Mouse (Mus musculus) layer of hippocampus, postnatal 10 days (tissue): ENCODE measurements at regions not wholly inside any gene's neighbourhood (a gene's known extent, or its start where the extent isn't known, plus 50 kb on each side); places are given as distances from the start of the nearest gene placed in this dataset.

Experiments used
- DNase-seq, 2 experiments: peaks; one replicate each; pipeline ENCODE4 v3.0.0; 2021; ENCODE audit warnings: low spot score in 2 of 2

DNA sequence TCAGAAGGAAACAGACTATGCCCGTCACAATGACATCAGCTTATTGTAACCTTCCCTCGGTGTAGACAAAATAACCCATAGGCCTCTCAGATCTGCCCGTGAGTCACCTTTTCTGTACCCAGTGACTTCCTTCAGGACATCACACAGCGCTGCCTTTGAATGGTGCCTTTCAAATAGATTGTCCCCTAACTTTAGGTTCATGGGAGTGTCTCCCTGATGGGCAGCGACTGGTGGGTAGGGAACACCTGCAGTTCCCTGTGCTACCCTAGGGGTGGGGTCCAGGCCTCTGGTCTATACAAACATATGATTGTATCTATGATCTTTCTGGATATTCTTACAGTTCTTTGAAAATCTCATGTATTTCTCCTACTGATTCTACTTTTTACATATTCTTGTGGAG is 232.4 kb downstream of the Gm5447 start:
- no peak for DNase-seq

DNA sequence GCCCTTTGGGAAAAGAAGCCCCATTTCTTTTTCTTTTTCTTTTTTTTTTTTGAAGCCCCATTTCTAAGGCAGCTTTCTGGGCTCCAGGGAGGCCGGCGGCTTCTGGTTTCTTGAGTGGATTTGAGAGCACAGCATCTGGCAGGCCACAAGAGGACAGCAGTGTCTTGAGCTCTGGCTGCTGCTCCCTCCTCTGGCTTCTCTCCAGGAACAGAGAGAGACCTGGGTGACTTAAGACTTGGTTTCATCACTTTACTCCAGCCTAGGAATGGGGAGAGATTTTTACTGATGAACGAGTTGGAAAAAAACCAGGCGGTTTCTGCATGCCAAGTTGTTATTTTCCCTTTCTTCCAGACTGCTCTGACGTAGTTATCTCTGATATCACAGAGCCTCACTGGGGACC is 233.7 kb downstream of the Gm5447 start:
- peak; percentile 13 to 35 for DNase-seq

DNA sequence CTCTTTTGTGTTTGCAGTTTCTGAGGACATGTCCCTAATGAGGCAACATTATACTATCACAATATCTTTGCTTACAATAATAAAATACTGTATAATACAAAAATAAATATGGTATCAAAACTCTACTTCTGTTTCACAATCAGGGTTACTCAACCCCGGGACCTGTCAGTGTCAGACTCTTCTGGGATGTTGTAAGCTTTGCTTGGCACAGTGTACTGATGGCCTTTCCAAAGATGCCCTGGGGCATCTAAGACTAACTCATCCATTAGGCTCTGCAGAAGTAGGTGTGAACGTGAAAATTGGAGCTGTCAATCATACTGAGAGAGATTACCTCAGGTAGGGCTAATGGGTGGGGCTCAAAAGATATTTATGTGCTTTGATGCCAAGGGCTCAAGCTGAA is 249.0 kb downstream of the Gm5447 start:
- no peak for DNase-seq

DNA sequence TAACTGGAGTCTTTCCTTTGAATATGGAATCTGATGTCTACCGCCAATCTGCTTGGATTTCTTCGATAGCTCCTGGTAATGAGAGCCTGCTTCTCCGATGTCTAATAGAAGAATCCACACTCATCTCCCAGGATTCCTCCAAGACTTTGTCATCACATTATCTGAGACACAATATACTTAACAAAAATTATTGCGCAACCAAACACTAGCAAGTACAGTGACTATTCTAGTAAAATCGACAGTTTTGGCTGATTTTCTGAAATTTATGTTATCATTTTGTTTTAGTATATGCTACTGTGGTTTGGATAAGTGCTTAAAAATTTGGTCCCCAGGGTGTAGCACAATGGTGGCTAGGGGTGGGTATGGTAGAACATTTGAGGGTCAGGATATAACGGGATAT is 266.5 kb downstream of the Gm5447 start:
- DNase-seq: no peak

DNA sequence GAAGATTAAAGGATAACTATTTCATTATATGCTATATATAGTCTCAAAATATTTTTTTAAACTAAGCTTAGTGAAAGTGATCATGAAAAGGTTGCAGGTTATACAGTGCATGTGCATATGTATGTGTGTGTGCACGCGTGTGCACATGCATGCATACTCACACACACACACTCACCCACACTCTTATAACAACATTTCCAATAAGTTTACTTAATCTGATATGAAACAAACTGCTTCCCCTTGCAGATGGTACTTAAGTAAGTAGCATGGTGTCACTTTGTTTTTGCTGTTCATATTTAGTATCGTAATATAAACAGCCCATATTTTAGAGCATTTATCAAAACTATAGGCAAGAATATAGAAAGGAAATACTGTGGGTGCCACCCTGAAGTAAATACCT is 275.0 kb downstream of the Gm5447 start:
- no peak for DNase-seq

DNA sequence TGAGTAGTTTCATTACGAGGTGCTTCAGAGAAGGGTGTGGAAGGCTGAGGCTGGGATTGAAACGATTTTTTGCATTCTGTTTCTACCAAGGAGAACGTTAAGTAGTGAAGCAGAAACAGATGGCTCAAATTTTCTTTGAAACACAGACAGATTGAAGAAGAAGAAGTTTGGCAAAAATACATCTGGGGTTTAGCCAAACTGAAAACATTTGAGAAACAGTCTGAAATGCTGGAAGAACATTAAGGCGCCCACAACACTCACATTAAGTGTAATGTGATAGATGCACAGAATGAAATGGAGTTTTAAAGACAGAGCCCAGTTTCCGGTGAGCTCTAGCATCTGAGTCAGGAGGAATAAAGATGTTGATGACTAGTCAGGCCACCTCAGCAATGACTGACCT is 275.5 kb downstream of the Gm5447 start:
- no peak for DNase-seq

DNA sequence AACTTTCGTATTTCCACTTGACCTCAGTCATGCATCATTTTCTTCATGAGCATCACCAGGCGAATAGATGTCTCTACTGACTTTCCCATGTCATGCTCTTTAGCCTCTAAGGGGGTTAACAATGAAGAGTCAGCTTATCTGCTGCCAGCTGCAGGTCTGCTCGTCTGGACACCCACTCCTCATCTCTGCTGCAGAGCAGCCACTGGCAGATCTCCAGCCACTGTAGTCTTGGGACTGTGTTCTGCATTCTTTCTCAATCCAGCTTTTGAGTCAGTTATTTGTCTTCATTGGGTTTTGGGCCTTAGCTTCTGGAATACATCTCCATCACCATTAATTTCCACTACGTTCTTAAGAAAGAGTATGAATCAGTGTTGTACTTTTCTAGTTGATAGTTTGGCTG is 280.0 kb downstream of the Gm5447 start:
- no peak for DNase-seq

DNA sequence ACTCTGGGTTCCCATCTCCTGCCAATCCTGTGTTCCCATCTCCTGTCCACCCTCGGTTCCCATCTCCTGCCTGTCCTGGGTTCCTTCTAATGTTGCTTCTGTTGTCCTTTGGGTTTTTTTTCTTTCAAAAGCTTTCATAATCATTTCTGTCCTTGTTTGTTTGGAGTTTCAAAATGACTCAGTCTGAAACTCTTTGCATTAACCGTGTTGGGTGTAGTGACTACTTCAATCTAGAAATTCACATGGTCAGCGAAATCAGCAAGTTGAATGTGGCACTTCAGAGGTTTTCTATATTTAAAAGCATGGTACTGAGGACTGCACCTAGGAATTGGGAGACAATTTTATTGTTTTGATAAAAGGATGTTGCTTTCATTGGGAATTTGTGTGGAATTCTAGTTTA is 280.7 kb downstream of the Gm5447 start:
- DNase-seq: no peak

DNA sequence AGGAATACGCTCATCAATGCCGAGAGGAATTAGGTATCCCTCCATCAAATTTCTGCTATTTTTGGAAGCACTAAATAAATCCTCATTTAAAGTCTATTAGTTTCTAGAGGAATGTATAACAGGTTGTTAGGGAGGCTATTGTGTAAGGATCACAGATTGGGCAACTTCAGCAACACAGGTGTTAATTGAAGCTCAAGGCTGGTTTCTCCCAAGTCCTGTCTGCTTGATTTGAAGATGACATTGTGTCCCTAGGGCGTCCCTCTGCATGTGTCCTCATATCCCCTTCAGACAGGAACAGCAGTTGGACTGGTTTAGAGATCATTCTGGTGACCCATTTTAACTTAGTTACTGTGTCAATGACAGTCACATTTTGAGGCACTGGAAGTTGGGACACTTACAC is 281.5 kb downstream of the Gm5447 start:
- DNase-seq: no peak

DNA sequence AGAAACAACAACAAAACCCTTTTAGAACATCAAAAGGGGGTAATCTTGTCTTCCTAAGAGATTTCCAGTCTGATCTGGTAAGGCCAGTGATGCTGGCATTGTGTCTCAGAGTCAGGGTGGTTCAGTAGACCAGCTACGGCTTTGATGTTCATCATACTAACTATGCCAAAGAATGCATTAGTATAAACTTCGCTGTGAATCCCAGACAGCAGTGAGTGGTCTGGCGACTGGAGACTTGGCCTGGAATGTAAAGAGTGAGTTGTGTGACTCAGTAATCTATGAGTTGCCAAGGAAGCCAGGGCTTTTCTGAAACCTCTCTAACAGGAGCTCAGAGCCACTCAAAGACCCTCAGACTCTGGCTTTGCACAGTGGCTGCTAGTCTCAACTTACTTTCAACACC is 288.1 kb upstream of the Foxq1 start:
- no peak for DNase-seq

DNA sequence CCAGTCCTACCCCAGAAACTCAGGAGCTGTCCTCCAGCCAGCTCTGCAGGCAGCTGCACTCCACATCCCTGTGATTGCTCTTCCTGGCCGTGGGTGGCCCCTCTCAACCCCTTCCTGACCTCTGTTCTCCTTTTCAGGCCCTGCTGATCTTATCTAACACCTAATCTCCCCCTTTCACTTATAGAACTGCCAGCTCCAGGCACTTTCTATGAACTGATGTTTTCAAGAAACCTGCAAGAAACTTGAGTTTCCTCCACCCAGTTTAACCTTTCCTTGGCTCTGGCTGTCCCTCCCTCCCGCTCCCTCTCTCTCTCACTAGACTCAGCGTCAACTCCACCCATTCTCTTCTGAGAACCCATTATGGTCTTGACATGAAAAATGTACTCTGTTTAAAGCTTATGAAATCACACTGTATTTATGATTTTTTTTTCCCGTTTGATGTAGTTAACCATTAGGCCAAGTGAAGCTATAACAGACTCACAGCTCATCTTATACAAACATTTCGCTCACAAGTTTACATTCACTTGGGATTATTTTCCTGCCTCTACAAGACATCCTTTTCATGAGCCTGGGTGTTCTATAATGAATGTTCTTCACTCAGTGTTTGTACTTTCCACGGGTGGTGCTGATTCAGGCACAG is 279.8 kb upstream of the Foxq1 start:
- DNase-seq: no peak

DNA sequence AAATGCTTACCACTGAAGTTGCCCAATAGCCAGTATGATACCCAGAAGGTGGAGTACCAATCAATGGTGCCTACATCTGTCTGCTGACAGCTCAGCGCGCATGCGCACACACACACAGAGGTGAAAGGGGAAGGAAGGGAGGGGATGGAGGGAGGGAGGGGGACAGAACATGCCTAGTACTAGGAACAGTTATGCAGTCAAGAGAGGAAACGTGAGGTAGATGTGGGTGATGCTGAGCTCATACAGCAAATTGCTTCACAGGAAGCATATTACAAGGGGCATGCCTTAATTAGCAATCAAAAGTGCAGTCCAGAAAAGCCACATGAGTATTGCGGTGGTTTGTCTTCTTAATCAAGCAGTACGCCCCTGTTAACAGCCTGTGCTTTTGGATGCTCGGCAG is 265.3 kb upstream of the Foxq1 start:
- DNase-seq: no peak

DNA sequence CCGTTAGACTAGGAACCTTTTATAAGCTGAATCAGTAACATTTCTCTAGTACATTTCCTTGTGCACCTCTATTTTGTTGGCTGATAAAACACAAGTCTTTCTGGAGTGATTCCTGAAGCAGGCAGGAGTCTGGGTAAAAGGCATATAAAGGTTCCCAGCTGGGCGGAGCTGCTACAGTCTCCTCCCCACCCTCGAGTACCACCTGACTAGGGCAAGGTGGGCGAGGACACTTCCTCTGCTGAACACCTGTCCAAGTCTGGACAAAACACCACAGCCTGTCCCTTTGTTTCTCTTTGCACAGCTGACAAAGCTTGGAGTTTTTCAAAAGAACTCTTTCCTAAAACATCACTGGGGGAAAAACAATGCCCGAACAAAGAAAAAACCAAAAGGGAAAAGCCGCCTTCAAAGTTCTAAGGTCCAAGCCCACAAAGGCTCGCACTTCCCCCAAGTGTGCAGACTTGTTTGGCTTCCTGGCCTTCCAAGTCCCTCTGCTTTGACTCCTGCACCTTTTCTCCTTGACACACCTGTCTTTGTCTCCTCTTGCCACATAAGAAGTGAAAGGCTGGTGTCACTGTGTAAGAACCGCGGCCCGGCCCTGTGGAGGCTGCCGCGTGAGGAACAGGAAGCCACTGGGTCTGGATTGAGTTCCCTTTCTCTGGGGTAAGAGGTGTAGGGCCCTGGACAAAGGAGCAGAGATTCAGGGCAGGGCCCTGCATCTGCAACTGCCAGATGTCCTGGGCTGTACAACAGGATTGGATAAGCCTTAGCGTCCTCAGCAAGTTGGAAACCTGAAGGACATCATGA is 263.1 kb upstream of the Foxq1 start:
- DNase-seq: no peak

DNA sequence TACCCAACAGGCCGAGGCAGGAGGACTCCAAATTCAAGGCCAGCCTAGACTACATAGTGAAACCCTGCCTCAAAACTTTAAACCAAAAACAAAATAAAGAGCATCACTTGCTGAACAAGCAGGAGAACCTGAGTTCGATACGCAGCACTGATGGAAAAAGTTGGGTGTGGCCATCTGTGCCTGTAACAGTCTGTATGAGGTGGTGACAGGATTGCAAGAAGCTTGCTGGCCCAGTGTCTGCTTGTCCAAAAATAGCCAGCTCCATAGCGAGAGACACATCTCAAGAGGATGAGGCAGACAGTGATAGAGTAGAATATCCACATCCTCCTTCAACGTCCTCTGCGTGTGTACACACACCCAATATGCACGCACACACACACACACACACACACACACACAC is 261.9 kb upstream of the Foxq1 start:
- no peak for DNase-seq

DNA sequence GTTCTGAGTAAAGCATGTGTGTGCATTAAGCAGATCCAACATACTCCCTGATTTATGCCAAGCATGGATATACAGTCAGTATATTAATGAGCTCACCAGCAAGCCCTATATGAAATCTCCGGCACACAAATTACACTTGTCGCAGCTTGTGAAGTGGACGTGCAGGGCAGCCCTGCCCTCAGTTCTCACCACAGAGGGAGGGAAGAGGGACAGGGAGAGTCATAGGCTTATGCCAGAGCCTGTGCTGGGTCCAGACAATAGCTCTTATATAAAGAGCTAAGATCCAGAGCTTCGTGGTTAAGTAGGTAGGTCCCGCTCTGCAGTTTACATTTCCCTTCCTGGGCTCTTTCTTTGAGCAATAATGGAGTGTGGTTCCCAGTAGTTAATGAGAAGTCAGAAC is 252.7 kb upstream of the Foxq1 start:
- no peak for DNase-seq

DNA sequence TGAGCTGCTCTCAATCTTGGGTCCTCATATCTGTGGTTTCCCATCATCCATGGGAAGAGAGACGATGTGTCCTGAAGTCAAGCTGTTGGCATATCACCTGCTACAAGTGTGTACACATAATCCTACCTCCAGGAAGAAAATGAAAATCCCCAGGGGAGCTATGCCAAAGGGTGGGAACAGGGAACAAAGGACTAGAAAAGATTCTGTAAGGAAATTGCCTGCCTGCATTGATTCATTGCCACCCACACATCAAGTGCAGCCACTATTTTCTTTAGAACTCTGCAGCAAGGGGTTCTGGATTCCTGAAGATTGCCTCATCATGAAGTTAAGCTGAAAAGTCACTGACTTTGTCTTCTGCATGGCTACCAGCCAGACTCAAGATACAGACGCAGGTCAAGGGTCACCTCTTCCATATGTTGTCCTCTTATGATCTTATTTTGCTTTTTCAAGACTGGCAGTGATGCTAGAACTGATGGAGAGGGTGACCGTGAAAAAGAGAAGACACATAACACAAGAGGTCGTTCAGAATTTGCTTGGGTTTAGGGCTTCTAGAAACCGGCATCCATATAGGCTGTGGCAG is 251.6 kb upstream of the Foxq1 start:
- DNase-seq: no peak

DNA sequence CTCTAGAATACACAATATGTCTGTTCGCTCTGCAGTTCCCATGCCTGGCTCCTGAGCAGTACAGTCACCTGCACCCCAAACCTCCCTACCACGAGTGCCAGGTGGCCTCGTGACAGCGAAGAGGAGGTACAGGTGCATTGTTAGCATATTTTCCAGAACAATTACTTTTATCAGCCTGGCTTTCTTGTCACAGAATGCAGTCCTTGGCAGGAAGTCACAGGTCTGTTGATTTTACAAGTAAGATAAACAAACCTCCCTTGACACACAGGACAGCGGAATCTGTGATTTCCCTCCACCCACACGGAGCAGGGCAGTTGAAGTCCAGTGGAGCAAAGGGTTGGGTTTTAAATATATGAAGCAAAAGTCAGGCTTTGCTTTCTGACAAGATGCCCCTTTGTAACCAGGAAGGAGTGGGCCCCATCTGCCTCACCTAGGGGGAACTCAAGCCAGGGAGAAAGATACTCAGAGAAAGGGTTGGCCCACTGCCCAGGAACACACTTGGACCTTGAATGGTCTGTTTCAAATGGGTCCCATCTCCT is 246.8 kb upstream of the Foxq1 start:
- DNase-seq: no peak

DNA sequence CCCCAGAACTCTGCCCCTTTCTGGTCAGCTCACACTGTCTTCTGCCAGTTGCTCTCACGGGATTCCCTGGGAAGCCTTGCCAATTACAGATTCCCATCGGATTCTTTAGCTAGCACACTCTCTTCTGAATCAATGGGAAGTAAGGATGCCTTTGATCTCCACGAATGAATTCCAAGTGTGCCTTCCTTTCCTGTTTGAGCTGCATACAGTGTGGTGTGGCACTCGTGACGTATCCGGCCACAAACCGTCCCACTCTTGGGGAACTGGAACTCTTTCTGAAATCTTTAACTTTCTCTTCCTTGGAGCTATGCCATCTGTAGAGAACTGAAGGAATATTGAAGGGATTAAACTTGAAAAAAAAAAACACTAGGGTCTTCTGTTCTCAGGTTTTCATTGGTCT is 243.2 kb upstream of the Foxq1 start:
- DNase-seq: no peak

DNA sequence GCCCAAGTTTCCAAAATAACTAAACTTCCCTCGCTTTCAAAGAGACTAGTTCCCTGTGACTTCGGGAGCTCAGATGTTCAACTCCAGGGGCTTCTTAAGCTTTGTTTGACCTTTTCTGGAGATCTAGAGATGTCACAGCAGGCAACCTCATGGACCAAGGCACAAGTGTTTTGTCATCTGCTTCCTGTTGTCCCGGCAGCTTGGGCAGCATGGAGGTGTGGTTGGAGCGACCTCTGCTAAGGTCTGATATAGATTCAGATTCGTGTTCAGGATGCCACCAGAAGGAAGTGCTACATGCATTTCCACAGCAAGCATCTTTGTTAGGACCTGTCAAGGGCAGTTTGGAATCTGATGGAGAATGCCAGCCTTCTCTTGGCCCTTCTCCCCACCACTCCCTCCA is 242.1 kb upstream of the Foxq1 start:
- no peak for DNase-seq

DNA sequence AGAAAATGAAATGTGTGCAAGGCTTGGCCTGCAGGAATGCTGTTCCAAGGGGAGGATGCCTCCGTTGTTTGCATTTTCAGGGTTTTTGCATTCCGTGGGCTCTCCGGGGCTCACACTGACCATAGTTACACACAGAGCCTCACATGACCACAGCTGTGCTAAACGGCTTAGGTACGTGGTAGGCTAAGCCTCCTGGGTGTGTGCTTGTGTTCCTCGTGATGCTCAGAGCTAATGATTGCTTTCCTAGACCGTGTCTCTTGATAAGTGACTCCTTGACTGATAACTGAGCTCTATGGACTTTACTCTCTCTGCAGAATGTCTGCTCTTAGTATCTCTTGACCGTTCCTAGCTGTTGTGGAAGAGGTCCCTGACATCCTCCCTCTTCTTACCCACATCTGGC is 238.9 kb upstream of the Foxq1 start:
- DNase-seq: no peak

DNA sequence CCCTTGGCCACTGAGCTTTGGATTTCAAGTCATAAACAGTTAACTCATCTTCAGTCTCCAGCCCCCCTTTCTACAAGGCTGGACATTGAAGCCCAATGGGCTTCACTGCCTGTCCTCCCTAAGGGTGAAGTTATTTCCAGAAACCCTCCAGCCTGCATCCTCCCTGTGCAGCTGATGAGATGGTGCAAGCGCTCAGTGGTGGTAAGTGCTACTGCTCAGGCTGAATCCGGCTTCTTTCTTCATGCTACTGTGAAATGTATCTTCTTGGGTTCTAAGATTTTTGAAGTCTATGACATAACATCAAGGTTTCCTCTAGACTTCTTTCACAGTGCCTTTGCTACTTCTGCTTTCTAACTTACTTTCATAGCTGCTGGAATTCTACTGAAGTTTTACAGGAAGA is 237.9 kb upstream of the Foxq1 start:
- DNase-seq: no peak

DNA sequence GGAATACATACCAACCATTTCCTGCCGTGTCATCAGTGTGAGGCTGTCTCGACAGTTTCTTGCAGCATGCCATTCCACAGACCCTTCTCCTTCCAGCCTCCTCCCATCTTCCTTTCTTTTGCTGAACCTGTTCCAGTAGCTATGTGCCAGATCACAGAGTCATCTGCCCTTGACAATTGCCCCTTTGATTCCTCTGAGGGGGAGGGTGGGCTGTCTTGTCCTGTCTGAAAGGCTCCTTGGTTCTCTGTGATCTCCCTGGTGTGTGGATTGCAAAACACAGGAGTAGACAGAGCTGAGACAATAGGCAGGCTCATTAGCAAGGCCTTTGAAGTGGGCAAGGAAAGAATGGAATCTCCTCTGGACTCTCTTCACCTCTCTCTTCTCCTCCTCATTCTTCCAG is 234.5 kb upstream of the Foxq1 start:
- DNase-seq: no peak
